Mouse (Mus musculus): ENCODE results near the gene Prkca. TPM values are rescaled to one million over a fixed set of nuclear protein-coding genes. Genes with fewer than 3 reads are reported as not detected.

Gene Prkca
- polyA plus RNA-seq, 1 experiment from 2014 or later = 9.7 TPM

GRCm38 (mm10) chr11:108246267-108246702 lies 97.4 kb downstream of the Prkca start:
- WGBS = 62% methylated on average over 4 of the region's 4 CpGs
- no peak overlapping the region for H3K27ac ChIP-seq (replicated peaks)
- no peaks in the 10 kb centered on the region for H3K36me3 ChIP-seq
- H3K9me3 ChIP-seq (replicated peaks) = no peaks in the 10 kb centered on the region
- 0 out of 2 replicates have a peak, but pooled peaks cover 4% of the 10 kb centered on the region for H3K4me1 ChIP-seq
- H3K27me3 ChIP-seq = no peaks in the 10 kb centered on the region
- no peak overlapping the region for H3K4me2 ChIP-seq (replicated peaks)
- ATAC-seq (ENCODE audit: insufficient number of reproducible peaks, low FRiP score, low TSS enrichment, low read depth) = no peak
- H3K9ac ChIP-seq = no peak overlapping the region
- H3K4me3 ChIP-seq (replicated peaks) = no peak overlapping the region

- Histone ChIP-seq H3K4me2 (replicated peaks) (no peak overlapping the region), H3K4me1 (peaks cover 3% of the 10 kb centered on the region; the same call in 1 of the 2 replicates), H3K9me3 (replicated peaks) (no peaks in the 10 kb centered on the region), H3K36me3 (no peaks in the 10 kb centered on the region), H3K4me3 (replicated peaks) (no peak overlapping the region), H3K9ac (no peak overlapping the region), H3K27ac (replicated peaks) (no peak overlapping the region), H3K27me3 (no peaks in the 10 kb centered on the region)
- 66% methylated on average over 2 of the region's 2 CpGs for WGBS
- ATAC-seq (ENCODE audit: insufficient number of reproducible peaks, low FRiP score, low TSS enrichment, low read depth) = no peak
Observed at GRCm38 (mm10) chr11:108244241-108244640, 99.5 kb downstream of the Prkca start.

- Histone ChIP-seq H3K9me3 (replicated peaks) (no peaks in the 10 kb centered on the region), H3K27me3 (no peaks in the 10 kb centered on the region), H3K36me3 (no peaks in the 10 kb centered on the region), H3K4me2 (replicated peaks) (no peak overlapping the region), H3K27ac (replicated peaks) (no peak overlapping the region), H3K4me1 (peaks cover 9% of the 10 kb centered on the region), H3K9ac (no peak overlapping the region), H3K4me3 (replicated peaks) (no peak overlapping the region)
- ATAC-seq (ENCODE audit: insufficient number of reproducible peaks, low FRiP score, low TSS enrichment, low read depth) = no peak
- 54% methylated on average over 2 of the region's 2 CpGs for WGBS
Observed at GRCm38 (mm10) chr11:108243633-108244032, 100.1 kb downstream of the Prkca start.

GRCm38 (mm10) chr11:108240924-108241498 lies 102.7 kb downstream of the Prkca start:
- Histone ChIP-seq H3K27ac (replicated peaks) (no peak overlapping the region), H3K4me2 (replicated peaks) (no peak overlapping the region), H3K9ac (no peak overlapping the region), H3K4me3 (replicated peaks) (no peak overlapping the region), H3K27me3 (no peaks in the 10 kb centered on the region), H3K4me1 (peaks cover 22% of the 10 kb centered on the region), H3K9me3 (replicated peaks) (no peaks in the 10 kb centered on the region), H3K36me3 (no peaks in the 10 kb centered on the region)
- 82% methylated on average over 11 of the region's 11 CpGs for WGBS
- no peak for ATAC-seq (ENCODE audit: insufficient number of reproducible peaks, low FRiP score, low TSS enrichment, low read depth)

- no peak overlapping the region for H3K9ac ChIP-seq
- H3K27me3 ChIP-seq = no peaks in the 10 kb centered on the region
- no peak overlapping the region for H3K27ac ChIP-seq (replicated peaks)
- no peak overlapping the region for H3K4me3 ChIP-seq (replicated peaks)
- ATAC-seq (ENCODE audit: insufficient number of reproducible peaks, low FRiP score, low TSS enrichment, low read depth) = no peak
- no peak overlapping the region for H3K4me2 ChIP-seq (replicated peaks)
- peaks cover 22% of the 10 kb centered on the region for H3K4me1 ChIP-seq
- no peaks in the 10 kb centered on the region for H3K36me3 ChIP-seq
- WGBS = 29% methylated on average over 4 of the region's 4 CpGs
- no peaks in the 10 kb centered on the region for H3K9me3 ChIP-seq (replicated peaks)
Observed at GRCm38 (mm10) chr11:108239173-108239572, 104.6 kb downstream of the Prkca start.

- ATAC-seq (ENCODE audit: insufficient number of reproducible peaks, low FRiP score, low TSS enrichment, low read depth) = no peak
- 53% methylated on average over 10 of the region's 10 CpGs for WGBS
- Histone ChIP-seq H3K9me3 (replicated peaks) (no peaks in the 10 kb centered on the region), H3K36me3 (no peaks in the 10 kb centered on the region), H3K27me3 (no peaks in the 10 kb centered on the region), H3K4me1 (peaks cover 22% of the 10 kb centered on the region), H3K27ac (replicated peaks) (no peak overlapping the region), H3K4me3 (replicated peaks) (no peak overlapping the region), H3K9ac (no peak overlapping the region), H3K4me2 (replicated peaks) (no peak overlapping the region)
Observed at GRCm38 (mm10) chr11:108236754-108237428, 106.8 kb downstream of the Prkca start.

- Histone ChIP-seq H3K27me3 (no peaks in the 10 kb centered on the region), H3K4me2 (replicated peaks) (no peak overlapping the region), H3K9ac (no peak overlapping the region), H3K36me3 (no peaks in the 10 kb centered on the region), H3K4me1 (peaks cover 22% of the 10 kb centered on the region), H3K9me3 (replicated peaks) (no peaks in the 10 kb centered on the region), H3K27ac (replicated peaks) (no peak overlapping the region), H3K4me3 (replicated peaks) (no peak overlapping the region)
- 35% methylated on average over 2 of the region's 2 CpGs for WGBS
- no peak for ATAC-seq (ENCODE audit: insufficient number of reproducible peaks, low FRiP score, low TSS enrichment, low read depth)
Observed at GRCm38 (mm10) chr11:108236195-108236594, 107.5 kb downstream of the Prkca start.

- no peaks in the 10 kb centered on the region for H3K9me3 ChIP-seq (replicated peaks)
- WGBS = 65% methylated on average over 5 of the region's 5 CpGs
- no peaks in the 10 kb centered on the region for H3K27me3 ChIP-seq
- no peak for ATAC-seq (ENCODE audit: insufficient number of reproducible peaks, low FRiP score, low TSS enrichment, low read depth)
- H3K36me3 ChIP-seq = no peaks in the 10 kb centered on the region
- H3K4me1 ChIP-seq = peaks cover 22% of the 10 kb centered on the region
- H3K9ac ChIP-seq = no peak overlapping the region
- no peak overlapping the region for H3K4me3 ChIP-seq (replicated peaks)
- H3K27ac ChIP-seq (replicated peaks) = no peak overlapping the region
- no peak overlapping the region for H3K4me2 ChIP-seq (replicated peaks)
Observed at GRCm38 (mm10) chr11:108235081-108235703, 108.5 kb downstream of the Prkca start.

- no peaks in the 10 kb centered on the region for H3K9me3 ChIP-seq (replicated peaks)
- no peak for ATAC-seq (ENCODE audit: insufficient number of reproducible peaks, low FRiP score, low TSS enrichment, low read depth)
- 59% methylated on average over 5 of the region's 5 CpGs for WGBS
Observed at GRCm38 (mm10) chr11:108233015-108233414, 110.7 kb downstream of the Prkca start.

GRCm38 (mm10) chr11:108230101-108230500 lies 113.6 kb downstream of the Prkca start:
- H3K4me1 ChIP-seq = peaks cover 11% of the 10 kb centered on the region
- no peak overlapping the region for H3K27ac ChIP-seq (replicated peaks)
- H3K4me3 ChIP-seq (replicated peaks) = no peak overlapping the region
- H3K36me3 ChIP-seq = no peaks in the 10 kb centered on the region
- ATAC-seq (ENCODE audit: insufficient number of reproducible peaks, low FRiP score, low TSS enrichment, low read depth) = no peak
- H3K4me2 ChIP-seq (replicated peaks) = no peak overlapping the region
- H3K9me3 ChIP-seq (replicated peaks) = no peaks in the 10 kb centered on the region
- H3K27me3 ChIP-seq = no peaks in the 10 kb centered on the region
- H3K9ac ChIP-seq = no peak overlapping the region
- WGBS = 95% methylated on average over 4 of the region's 4 CpGs

More at GRCm38 (mm10) chr11:108233015-108233414, 110.7 kb downstream of the Prkca start:
- H3K9ac ChIP-seq = no peak overlapping the region
- H3K36me3 ChIP-seq = no peaks in the 10 kb centered on the region
- no peak overlapping the region for H3K4me2 ChIP-seq (replicated peaks)
- H3K4me3 ChIP-seq (replicated peaks) = no peak overlapping the region
- no peak overlapping the region for H3K27ac ChIP-seq (replicated peaks)
- H3K27me3 ChIP-seq = no peaks in the 10 kb centered on the region
- H3K4me1 ChIP-seq = peaks cover 7% of the 10 kb centered on the region

- Histone ChIP-seq H3K36me3 (no peaks in the 10 kb centered on the region), H3K4me1 (peaks cover 17% of the 10 kb centered on the region), H3K9me3 (replicated peaks) (no peaks in the 10 kb centered on the region), H3K9ac (no peak overlapping the region), H3K4me2 (replicated peaks) (no peak overlapping the region), H3K27me3 (no peaks in the 10 kb centered on the region), H3K27ac (replicated peaks) (no peak overlapping the region), H3K4me3 (replicated peaks) (no peak overlapping the region)
- WGBS = 53% methylated on average over 8 of the region's 8 CpGs
- no peak for ATAC-seq (ENCODE audit: insufficient number of reproducible peaks, low FRiP score, low TSS enrichment, low read depth)
Observed at GRCm38 (mm10) chr11:108229176-108229946, 114.4 kb downstream of the Prkca start.
